Mouse (Mus musculus) frontal cortex, adult (tissue): ENCODE data around the gene Pcnx2.

ENCODE experiments used
- ATAC-seq: cut with Nextera tagmentation; 2 replicates; pipeline ENCODE4 v1.9.2; 2017; ENCODE audit warnings: mild to moderate bottlenecking, moderate library complexity, mixed read lengths; ENCODE audit not compliant: low TSS enrichment

The Pcnx2 gene

GRCm38 (mm10) chr8:125757106-125757496, 141.0 kb downstream of the Pcnx2 start:
- 0 out of 2 replicates have a peak, but pooled peaks have one; percentile 2 for ATAC-seq

GRCm38 (mm10) chr8:125756391-125757105, 141.6 kb downstream of the Pcnx2 start:
- peak; percentile 35 for ATAC-seq

DNA sequence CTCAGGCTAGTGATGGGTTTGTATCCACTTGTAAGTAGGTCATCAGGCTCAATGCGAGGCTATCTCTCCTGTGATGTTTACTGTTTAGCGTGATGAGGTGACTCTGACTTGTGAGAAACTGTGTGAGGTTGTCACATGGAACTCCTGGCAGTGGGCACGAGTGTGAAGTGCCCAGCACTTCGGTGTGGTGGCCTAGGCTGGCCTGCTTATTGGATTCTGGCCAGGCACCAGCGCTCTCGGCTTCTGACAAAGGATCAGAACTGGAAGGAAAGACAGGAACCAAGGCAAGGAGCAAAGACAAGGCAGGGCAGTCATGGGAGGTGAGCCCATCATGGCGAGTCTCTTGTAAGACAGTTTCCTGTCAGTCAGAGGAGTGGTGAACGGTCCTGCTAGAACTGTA, 142.2 kb downstream of the Pcnx2 start:
- ATAC-seq = no peak

GRCm38 (mm10) chr8:125750846-125751245, 147.3 kb downstream of the Pcnx2 start:
- no peak for ATAC-seq

DNA sequence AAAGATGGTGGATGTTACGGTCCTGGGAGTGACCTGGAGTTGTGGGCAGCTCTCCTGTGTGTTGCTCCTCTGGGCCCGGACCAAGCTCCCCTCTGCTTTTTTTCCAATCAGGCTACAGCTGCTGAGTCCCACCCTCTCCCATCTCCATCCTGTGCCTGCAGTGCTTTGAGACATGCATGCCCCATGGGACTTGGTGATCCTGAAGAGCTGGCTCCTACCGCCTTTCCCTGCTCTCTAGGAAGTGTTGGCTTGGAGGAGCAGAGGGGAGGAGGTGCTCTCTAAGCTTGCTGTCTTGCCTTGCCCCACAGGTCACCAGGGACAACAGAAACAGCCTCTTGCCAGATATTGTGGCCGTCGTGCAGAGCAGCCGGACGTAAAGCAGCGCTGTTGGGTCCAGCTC, 150.7 kb downstream of the Pcnx2 start:
- ATAC-seq = no peak

- ATAC-seq = no peak
Measured at GRCm38 (mm10) chr8:125744914-125745576, 153.1 kb downstream of the Pcnx2 start.

DNA sequence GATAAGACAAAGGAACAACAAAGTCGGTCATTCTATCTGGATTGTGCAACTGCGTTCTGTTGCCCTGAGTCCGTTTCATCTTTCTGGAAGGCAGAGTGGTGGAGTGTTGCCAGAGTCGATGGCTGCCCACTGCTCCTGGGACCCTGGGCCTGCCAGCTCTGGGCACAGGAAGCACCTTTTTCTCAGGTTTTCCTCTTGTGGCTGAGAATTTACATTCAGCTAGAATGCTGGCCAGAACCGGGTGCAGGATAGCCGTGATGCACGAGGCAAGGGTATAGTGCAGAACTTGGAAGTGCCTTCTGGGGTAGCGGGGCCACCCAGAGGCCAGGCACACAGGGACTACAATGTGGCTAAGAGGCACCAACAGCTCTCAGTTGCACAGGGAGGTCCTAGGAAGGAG, 155.7 kb downstream of the Pcnx2 start:
- ATAC-seq = no peak

GRCm38 (mm10) chr8:125741855-125742254, 156.3 kb downstream of the Pcnx2 start:
- no peak for ATAC-seq

- ATAC-seq = no peak
Measured at GRCm38 (mm10) chr8:125741377-125741776, 156.7 kb downstream of the Pcnx2 start.

DNA sequence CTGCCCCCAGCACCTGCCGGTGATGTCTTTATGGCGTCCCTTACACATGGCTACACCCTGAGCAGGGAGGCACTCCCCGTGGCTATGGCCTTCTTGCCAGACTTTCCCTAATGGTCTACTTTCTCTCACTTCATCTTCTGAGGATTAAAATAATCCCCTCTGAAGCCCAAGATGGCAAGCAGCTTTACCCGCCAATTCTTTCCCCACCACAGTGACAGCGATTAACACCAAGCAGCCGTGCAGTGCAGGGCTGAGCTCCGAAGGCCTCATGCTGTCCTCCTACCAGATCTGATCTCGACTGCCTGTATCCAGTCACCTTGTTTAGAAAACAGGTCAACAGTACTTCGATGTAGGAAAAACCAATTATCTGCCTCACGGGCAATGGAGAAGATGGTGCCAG, 157.5 kb downstream of the Pcnx2 start:
- no peak for ATAC-seq

GRCm38 (mm10) chr8:125738956-125739355, 159.2 kb downstream of the Pcnx2 start:
- ATAC-seq = no peak

DNA sequence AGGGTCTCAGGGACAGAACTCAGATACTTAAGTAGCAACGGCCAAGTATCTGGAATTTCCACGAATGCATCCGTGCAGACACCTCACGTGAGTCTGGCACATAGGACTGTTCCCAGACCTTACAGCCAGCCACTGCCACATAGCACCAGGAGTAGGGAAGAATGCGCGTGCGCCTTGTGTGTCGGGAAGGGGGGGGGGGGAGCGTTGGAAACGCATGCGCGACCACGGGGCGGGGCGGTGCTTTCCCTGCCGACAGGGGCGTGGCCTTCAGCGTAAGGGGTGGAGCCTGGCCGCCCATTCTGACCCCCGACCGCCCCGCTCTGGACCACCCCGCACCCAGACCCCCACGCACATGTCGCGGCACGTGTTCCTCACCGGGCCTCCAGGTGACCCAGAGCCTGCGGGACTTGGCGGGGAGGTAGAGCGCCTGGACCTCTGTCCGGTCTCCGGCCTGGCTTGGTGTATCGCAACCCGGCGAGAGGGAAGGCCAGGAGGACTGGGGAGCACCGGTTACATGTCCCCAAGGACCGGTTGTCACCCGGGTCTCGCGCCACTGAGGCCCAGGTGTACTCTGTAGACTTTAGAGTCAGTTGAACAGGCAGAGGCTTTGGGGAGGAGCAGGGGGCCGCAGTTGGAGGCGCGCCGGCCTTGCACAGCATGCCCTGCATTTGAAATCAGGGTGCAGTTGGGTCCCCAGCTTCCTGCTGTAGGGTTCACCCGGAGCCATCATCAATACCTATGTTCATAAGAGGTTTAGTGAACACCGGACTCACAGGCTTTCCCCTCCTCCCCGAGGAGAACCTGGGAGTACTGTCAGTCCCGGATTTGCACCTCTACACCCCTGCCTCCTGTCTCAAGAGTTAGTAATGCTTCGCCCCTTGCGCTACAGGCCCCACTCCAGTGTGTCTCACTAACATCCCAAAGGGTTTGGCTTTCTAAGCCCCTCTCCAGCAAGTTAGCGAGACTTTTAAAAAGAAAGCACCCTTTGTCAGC, 163.9 kb downstream of the Pcnx2 start:
- peak; percentile 95 for ATAC-seq

DNA sequence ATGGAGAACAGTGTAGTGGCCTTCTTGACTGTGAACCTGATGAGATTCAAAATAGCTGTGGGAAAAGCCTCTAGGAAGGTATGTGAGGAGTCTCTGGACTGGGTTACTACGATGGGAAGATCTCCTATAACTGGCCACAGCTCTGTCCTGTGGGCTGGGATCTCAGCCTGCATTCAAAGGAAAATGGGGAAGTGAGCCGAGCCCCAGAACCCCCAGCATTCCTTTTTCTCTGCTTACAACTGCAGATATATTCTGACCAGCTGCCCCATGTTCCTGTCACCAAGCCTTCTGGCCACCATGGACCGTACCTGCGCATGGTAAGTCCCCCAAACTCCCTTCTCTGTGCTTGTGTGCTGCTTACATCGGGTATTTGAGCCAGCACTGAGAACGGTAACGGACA, 168.4 kb downstream of the Pcnx2 start, which contains the start of gene Ntpcr:
Gene Ntpcr (plus strand): TSS at position 218 of the 400 bp plus-strand sequence.
- no peak for ATAC-seq

DNA sequence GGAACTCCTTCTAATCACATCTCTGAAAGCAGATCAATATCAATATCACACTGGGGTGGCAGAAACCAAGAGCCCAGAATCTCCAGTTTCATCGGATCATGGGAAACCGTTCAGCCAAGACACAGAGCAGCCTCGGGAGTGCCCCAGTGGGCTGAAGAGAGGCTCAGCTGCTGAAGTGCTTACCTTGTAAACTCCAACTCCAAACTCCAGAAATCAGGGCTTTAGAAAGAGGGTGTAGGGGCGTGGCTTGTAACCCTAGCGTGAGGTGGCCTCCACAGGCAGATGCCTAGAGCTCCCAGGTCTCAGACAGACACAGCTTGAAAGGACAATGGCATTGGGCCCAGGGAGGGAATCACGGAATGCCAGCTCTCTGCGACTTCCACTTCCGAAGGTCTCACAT, 170.3 kb downstream of the Pcnx2 start:
- ATAC-seq = no peak

DNA sequence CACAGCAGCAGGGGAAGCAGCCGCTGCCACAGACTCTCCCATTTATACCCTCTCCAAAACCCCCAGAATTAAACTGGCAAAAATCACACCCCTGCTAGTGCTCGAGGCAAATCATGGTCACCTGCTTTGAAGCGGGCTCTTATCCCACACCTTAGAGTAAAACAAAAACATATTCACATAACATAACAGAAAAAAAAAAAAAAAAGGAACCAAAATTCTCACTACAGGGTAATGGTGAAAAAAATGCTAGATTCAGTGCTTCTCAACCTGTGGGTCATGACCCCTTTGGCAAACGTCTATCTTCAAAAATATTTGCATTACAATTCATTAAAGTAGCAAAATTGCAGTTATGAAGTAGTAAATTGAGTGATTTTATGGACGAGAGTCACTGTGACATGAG, 171.1 kb downstream of the Pcnx2 start:
- no peak for ATAC-seq

DNA sequence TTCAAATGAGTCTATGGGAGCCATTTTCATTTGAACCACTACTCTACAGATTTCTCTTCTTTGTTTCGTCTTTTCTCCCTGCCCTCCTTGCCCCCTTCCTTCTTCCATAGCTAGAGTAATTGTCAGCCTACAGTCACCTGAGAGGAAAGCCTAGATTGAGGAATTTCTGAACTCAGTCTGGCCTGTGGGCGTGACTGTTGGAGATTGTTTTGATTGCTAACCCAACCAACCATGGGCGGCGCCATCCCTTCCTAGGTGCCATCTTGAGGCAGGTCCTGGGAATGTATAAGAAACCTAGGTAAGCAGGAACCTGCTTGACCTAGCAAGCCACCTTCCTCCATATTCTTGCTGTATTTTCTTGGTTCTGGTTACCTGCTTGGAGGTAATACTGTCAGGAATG, 172.0 kb downstream of the Pcnx2 start:
- ATAC-seq = no peak

GRCm38 (mm10) chr8:125725037-125725820, 172.9 kb downstream of the Pcnx2 start:
- ATAC-seq = no peak

DNA sequence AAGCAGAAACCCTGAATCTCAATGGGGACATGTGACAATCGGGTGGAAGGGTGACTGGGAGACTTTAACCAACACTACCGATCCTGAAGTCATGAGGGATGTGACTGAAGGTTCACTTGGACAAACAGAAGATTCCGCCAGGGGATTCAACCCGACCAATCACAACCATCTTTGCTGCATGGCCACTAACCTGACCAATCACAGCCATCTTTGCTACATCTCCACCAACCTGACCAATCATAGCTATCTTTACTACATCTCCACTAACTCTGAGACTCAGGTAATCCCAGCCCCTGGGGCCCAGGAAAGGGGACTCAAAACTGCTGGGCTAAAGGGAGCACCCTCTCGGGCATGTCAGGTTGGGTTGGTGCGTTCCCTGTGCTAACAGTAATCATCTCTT, 174.7 kb downstream of the Pcnx2 start:
- no peak for ATAC-seq

GRCm38 (mm10) chr8:125722675-125723074, 175.4 kb downstream of the Pcnx2 start:
- no peak for ATAC-seq

GRCm38 (mm10) chr8:125718914-125719313, 179.2 kb downstream of the Pcnx2 start:
- ATAC-seq = no peak; the same call in 1 of the 2 replicates

DNA sequence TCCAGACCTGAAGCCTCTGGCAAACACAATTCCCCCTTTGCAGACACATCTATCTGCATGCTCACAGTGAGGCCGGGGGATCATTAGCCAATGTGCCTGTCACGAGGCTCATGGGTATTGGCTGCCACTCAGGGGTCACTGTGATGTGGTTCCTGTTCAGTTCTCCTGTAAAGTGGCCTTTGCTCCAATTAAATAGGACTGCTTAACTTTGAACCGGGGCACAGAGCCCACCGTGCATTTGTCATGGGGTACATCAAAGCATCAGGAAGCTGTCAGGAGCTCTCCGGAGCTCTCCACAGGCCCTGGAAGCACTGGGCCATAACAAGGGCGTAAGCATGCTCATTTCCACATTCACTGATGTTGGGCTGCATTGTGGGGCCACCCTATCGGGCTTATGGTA, 181.5 kb downstream of the Pcnx2 start:
- ATAC-seq = no peak
